Mouse (Mus musculus): ENCODE results near the gene Gpr180. TPM values are rescaled to one million over a fixed set of nuclear protein-coding genes. Genes with fewer than 3 reads are reported as not detected.
"Not testable (repeated sequence)": the region's sequence is repeated elsewhere in the genome, so short reads cannot be mapped to it uniquely, and the experiment has no call there.

Gene Gpr180
- 10 to 100 TPM; 38.8 to 41.3 (median 40.8) TPM for total RNA-seq (2022)

DNA sequence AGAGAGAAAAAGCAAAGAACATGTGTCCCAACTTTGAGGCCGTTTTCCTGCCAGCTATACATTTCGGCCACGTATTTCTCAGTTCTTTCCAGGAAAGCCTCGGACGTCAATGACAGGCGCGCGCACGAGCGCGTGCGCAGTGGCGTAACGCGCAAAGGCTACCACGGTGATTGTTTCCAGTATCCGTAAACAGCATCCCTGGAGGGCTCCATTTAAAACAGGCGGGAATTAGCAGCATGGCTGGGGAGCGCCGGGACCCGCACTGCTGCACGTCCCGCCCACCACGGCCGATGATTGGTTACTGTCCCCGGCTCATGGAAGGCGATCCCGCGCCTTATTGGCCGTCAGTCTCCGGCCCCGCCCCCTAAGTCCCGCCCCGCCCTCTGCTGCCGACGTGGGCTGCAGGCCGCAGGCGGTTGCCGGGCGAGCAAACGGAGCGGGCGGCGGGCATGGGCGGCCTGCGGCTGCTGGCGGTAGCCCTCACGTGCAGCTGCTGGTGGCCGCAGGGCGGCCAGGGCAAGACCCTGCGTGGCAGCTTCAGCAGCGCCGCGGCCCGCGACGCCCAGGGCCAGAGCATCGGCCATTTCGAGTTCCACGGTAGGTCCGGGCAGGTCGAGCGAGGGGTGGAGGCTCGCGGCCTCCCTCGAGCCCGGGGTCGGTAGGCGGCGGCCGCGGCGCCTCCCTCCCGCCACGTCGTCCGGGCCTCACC, at the start of gene Gpr180:
Gene Gpr180 (plus strand): TSS at position 415 of the 709 bp plus-strand sequence.
- peak; percentile 87 to 92 for DNase-seq (ENCODE audit: low spot score in 2 of 2)

DNA sequence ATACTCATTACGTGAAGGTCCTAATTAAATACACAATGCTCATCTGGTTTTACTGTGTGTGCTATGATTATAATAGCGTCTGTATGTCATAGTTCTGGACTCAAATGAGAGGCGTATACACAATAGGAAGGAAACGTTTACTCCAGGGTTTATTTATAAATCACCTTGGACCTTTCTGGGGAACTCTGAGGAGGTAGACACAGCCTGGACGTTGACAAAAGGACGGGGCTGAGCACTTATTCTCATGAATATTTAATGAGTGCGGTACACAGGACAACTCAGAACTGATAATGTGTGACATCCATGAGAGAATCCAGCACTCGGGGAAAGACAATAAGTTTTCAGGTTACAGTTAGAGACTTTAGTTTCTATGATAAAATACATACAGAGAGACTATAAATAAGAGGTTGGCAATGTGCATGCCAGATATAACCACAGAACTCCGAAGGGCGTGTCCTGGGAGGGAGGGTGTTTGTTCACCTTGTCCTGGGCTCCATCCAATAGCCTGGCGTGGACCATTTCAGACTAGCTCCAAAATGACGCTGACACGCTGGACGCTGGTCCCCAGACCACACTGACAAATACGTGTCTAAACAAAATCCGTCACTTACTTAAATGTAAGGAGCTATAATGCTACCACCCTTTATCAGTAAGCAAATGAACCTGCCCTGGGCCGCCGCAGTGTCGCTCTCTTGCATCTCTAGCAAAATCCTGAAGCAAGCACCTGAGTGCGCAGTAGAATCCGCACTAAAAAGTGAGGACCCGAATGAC, 48.3 kb upstream of the Gpr180 start:
- no peak for DNase-seq (ENCODE audit: low spot score in 2 of 2)

GRCm38 (mm10) chr14:118089215-118089805, 47.6 kb upstream of the Gpr180 start:
- peak; percentile 85 to 88 for DNase-seq (ENCODE audit: low spot score in 2 of 2)

DNA sequence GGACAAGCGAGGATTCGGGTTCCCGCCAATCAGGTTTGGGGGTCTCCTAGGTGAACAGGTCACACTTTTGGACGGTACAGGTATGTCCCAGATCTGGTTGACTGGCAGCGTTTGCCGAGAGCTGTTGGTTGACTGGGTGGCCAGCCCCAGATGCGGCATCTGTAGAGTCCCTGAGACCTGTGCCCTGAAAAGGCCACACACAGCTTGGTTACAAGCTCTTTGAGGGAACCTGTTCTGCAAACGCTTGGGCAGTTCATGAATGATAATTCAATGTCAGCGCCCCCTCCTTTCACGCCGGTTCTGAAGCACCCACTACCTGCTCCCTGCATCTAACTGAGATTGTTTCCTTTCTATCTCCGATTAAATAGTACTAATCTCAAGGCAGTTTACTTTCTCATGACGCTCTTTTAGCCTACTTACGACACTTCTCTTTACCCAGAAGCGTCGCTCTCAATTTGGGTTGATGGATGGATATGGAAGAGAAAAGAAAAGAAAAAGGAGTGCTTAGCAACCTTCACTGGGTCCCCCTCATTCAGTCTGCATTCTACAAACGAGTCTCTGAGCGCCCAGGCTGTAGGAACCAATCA, 47.1 kb upstream of the Gpr180 start:
- DNase-seq (ENCODE audit: low spot score in 2 of 2): no peak

DNA sequence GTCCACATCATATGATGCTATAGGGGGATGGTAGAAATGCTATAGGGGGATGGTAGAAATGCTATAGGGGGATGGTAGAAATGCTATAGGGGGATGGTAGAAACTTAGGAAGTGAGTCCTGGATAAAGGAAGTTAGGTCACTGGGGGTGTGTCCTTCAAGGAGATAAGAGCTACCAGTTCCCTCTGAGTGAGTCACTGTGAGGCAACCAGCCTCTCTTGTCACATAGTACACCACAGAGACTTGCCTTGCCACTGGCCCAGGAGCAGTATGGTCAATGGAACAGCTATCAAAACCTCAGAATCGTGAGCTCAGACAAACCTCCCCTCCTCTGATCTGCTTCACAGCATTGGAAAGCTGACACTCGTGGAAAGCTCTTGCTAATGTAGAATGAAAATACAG, 38.7 kb upstream of the Gpr180 start:
- no peak for DNase-seq (ENCODE audit: low spot score in 2 of 2)

DNA sequence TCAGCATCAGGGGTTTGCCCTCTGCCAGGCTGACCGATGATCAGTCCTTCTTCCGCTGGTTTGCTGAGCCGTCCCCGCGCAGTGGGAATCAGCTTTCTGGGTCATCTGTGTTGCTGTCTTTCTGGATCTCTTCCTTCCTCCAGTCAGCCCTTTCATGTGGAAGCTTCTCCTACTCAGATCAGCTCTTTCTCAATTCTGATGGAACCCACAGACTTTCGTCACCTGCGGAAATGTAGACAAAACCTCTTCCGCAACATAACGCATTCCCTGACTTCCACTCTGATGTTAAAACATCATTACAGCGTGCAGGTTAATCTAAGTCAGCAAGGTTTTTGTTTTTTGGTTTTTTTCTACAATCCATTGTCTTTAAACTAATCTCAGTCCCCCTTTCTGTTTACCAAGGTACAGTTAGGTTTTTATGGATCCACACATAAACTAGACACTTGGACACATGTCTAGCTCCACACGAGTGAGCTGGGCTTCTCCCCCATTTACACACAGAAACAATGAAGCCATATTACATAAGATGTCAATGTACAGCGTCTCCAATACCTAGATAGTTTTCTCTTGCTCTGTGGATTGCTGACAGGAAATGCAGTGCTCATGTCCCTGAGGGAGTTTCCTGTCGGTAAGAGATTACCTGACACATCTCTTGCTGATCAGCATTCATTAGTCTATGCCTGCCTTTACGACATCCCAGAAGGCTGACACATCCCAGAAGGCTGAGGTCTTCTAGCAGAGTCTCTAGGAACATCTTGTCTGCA, 35.5 kb upstream of the Gpr180 start:
- no peak for DNase-seq (ENCODE audit: low spot score in 2 of 2)

DNA sequence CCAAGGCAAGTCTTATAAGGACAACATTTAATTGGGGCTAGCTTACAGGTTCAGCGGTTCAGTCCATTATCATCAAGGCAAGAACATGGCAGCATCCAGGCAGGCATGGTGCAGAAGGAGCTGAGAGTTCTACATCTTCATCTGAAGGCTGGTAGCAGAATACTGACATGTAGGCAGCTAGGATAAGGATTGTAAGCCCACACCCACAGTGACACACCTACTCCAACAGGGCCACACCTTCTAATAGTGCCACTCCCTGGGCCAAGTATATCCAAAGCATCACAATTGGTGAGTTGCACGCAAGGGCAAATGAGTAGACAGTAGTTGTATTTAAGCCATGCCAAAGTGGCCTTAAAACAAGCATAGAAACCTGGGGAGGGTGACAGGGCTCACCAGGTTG, 29.5 kb upstream of the Gpr180 start:
- DNase-seq (ENCODE audit: low spot score in 2 of 2): not testable (repeated sequence)

DNA sequence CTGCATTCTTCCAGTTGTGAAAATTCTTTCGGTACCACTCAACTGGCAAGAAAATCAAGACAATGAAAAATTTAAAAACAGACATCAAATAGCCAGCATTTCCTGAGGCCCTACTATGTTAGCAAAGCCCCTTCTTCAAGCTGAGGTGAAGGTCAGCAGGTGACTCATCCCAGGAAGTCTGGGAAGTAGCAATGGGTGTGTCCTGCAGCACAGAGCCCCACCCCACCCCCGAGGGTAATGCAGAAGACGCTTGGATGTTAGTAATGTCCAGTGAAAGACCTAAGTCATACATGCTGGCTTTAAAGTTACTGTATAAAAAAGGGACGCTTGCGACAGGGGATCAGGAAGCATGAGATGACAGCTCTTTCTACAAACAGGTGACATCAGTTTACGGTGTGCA, 23.8 kb upstream of the Gpr180 start:
- no peak for DNase-seq (ENCODE audit: low spot score in 2 of 2)

DNA sequence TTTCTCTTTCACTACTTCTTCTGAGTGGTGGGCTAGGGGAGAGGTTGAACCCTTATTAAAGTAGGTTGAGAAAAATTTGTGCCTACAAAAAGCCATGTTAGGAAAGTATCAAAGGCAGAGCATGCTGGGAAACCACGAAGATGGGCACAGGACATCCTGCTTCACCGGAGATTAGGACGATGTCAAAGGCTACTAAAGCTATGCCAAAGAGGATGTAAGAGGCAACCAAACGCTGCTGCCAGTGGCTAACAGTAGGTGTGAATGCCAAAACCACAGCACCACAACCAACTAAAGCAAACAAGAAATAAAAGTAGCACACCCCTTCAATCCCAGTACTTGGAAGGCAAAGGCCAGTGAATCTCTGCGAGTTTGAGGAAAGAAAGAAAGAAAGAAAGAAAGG, 12.8 kb upstream of the Gpr180 start:
- no peak for DNase-seq (ENCODE audit: low spot score in 2 of 2)

DNA sequence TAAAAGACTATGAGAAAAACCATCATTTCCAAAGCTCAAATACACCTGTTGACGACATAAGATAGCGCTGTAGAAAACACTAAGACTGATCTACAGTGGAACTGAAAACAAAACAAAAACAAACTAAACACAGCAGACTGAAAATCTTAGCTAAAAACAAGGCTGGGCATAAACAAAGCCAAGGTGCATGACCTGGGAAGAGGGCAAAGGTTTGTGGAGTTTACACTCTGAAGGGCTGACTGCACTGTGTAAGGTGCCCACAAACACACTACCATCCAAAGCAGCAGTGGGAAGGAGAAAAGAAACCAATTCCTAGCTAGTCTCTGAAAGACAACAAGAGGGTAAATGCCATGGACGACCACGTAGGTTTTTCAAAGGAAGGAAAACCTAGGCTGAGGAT, 12.2 kb upstream of the Gpr180 start:
- DNase-seq (ENCODE audit: low spot score in 2 of 2): no peak

GRCm38 (mm10) chr14:118126301-118126700, 10.7 kb upstream of the Gpr180 start:
- no peak for DNase-seq (ENCODE audit: low spot score in 2 of 2)

DNA sequence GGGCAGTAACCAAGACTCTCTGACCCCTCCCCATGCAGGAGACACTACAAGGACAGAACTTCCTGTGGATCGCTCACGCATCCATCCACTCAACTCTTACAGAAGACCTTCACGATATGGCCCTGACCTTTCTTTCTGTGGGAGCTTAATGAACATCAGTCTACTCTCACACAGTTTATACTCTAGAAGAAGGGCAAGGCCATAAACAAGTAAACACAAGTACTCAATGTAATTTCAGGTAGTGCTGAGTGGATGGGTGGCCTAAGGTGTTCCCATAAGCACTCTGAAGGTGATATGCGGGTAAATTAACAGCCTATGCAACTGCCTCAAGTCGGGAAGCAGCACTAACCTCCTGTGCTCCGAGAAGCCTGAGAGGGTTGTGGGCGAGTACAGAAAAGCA, 5.5 kb upstream of the Gpr180 start:
- no peak for DNase-seq (ENCODE audit: low spot score in 2 of 2)

DNA sequence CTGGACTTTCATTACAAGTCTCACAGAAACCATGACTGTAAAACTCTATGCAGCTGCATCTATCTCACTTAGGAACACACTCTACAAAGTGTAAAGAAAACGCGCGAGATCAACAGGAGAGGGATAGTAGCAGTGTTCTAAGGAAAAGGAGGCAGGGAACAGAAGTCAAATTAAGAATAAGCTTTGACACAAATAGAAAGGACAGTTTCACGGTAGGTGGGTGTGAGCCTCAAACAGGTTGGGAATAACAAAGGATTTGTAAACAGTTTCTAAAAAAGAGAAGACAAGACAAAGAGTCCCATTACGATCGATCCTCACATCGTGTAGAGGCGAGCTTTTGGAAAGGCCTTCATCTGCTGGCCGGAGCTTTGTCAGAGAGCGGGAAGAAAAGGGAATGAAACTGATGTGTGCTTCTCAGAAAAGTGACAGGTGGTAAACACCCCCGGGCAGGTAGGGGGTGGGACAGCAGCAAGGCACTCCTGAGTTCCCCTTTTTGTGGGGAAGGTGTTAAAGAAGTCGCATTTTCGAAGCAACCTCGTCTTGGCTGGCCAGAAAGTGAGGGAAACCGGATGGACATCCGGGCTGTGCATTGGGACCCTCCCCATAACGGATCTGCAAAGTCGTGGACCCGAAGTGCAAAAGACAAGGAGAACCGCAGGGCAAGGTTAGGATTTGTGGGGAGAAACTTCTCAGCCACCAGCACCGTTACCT, 4.9 kb upstream of the Gpr180 start:
- no peak for DNase-seq (ENCODE audit: low spot score in 2 of 2)

- DNase-seq (ENCODE audit: low spot score in 2 of 2): peak; percentile 99
These were observed 4.3 kb upstream of the Gpr180 start, which contains the start of gene Tgds for GRCm38 (mm10) chr14:118132642-118132977. Gene Tgds (minus strand): TSS chr14:118132755.

- no peak for DNase-seq (ENCODE audit: low spot score in 2 of 2)
These were observed 529 bp downstream of the Gpr180 start for GRCm38 (mm10) chr14:118137487-118137886.

GRCm38 (mm10) chr14:118142283-118142682, 5.3 kb downstream of the Gpr180 start:
- DNase-seq (ENCODE audit: low spot score in 2 of 2): no peak

GRCm38 (mm10) chr14:118148046-118148445, 11.1 kb downstream of the Gpr180 start:
- DNase-seq (ENCODE audit: low spot score in 2 of 2): no peak

GRCm38 (mm10) chr14:118148554-118148953, 11.6 kb downstream of the Gpr180 start:
- no peak for DNase-seq (ENCODE audit: low spot score in 2 of 2)

DNA sequence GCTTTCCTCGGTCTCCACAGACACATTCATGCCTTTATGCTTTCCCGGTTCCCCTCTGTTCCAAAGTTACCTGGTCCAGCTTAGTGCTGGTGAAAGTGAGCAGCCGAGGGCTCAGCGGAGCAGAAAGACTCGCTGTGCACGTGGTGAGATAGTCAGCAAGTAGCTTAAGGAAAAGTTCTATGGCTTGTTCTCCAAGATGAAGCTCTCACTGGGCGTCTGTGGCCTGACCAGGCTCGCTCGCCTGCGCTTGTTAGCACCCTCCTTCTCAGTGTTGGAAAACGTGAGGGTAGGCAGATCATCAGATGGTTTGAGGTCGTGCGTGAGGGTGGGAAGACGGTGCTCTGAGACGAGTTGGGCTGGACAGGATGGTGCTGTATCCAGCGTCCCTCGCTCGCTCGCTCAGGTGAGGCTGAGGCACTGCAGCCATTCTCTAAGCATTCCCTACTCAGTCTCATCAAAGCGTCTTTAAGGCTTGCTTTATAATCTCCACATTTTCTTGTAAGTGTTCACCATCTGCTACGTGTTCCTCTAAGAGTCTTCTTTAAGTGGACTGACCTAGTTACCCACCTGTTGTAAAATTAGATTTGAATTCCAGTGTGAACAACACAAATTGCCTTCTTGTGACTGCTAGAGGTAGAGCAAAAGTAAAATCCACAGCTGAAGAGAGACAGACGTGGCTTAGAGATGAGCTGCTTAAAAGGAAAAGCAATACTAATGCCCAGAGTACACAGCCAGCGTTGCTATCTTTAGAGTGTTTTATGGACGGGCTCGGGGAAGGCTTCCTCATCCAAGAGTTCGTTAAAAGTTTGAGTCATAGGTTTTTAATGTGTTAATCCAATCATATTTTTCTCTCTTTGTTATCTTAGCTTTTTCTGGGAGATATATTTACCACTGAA, 13.9 kb downstream of the Gpr180 start:
- DNase-seq (ENCODE audit: low spot score in 2 of 2): no peak

Data from gastrocnemius, adult 8-10 months (tissue).